Comparison of ENCODE assay signal across 8 mouse cellular contexts in genomic region chr3:87175438-87175815, GRCm38 (mm10). TPM values are rescaled to one million over a fixed set of nuclear protein-coding genes. Genes with fewer than 3 reads are reported as not detected.
DNase-seq lines count a peak whose midpoint lies in the region; ATAC-seq and TF ChIP-seq lines count a peak whose summit lies in the region.

No protein-coding gene starts in this region.

- no peak overlapping the region for H3K4me3 ChIP-seq in thymus, adult 2 months (ENCODE audit: control insufficient read depth, insufficient read depth, low read length)
- 0 out of 2 replicates have a peak overlapping the region, but pooled peaks have one; percentile 70 for H3K4me3 ChIP-seq in embryonic facial prominence, embryonic 15.5 days (replicated peaks)
- H3K4me3 ChIP-seq in hindbrain, embryonic 15.5 days = 0 out of 2 replicates have a peak overlapping the region, but pooled peaks have one; percentile 55

- no peak for TF ChIP-seq CTCF in thymus, adult 2 months (IDR thresholded peaks at IDR 0.05; ENCODE audit: borderline replicate concordance, control insufficient read depth, extremely low read depth, insufficient read depth, low read length, poor library complexity)

- DNase-seq in thymus, postnatal 0 days (ENCODE audit: low spot score) = peak; percentile 45
- DNase-seq in thymus, adult 2 months = no peak
- DNase-seq in lung, postnatal 25 days (ENCODE audit: low spot score) = peak; percentile 59
- no peak for DNase-seq in right cerebral cortex, adult 18-20 months
- no peak for DNase-seq in left cerebral cortex, postnatal 4 days
- no peak for DNase-seq in gastrocnemius, postnatal 14 days

- no peak for TF ChIP-seq POLR2A in thymus, adult 2 months (IDR thresholded peaks at IDR 0.05; ENCODE audit: control insufficient read depth, extremely low read depth, insufficient read depth, low read length, poor library complexity)

- intact Hi-C loops in left cerebral cortex, postnatal 4 days (cut with DNase I) = loop anchor here (1.0 to 2.0 kb wide), 2 partner anchors 85 to 143 kb away; no protein-coding TSS in a partner anchor
- intact Hi-C loops in gastrocnemius, postnatal 14 days (cut with DNase I; ENCODE audit: low total_unique reads) = loop anchor here (5.0 kb wide), 2 partner anchors 83 to 138 kb away; no protein-coding TSS in a partner anchor

- H3K36me3 ChIP-seq in thymus, adult 2 months (ENCODE audit: control insufficient read depth, insufficient read depth, low read length) = no peaks in the 10 kb centered on the region
- H3K36me3 ChIP-seq in embryonic facial prominence, embryonic 15.5 days = no peaks in the 10 kb centered on the region
- no peaks in the 10 kb centered on the region for H3K36me3 ChIP-seq in hindbrain, embryonic 15.5 days

- H3K9ac ChIP-seq in embryonic facial prominence, embryonic 15.5 days = no peak overlapping the region
- no peak overlapping the region for H3K9ac ChIP-seq in hindbrain, embryonic 15.5 days

- no peak overlapping the region for H3K27ac ChIP-seq in thymus, adult 2 months (ENCODE audit: control insufficient read depth, insufficient read depth, low read length)
- H3K27ac ChIP-seq in embryonic facial prominence, embryonic 15.5 days (replicated peaks) = peak overlapping the region; percentile 96
- H3K27ac ChIP-seq in hindbrain, embryonic 15.5 days (replicated peaks) = peak overlapping the region; percentile 80

- peak overlapping the region; percentile 70 for H3K4me2 ChIP-seq in embryonic facial prominence, embryonic 15.5 days (replicated peaks)
- peak overlapping the region; percentile 75 for H3K4me2 ChIP-seq in hindbrain, embryonic 15.5 days

- H3K27me3 ChIP-seq in thymus, adult 2 months (ENCODE audit: control insufficient read depth, insufficient read depth, low read length) = peaks cover 15% of the 10 kb centered on the region
- no peaks in the 10 kb centered on the region for H3K27me3 ChIP-seq in embryonic facial prominence, embryonic 15.5 days
- H3K27me3 ChIP-seq in hindbrain, embryonic 15.5 days = no peaks in the 10 kb centered on the region

- no peaks in the 10 kb centered on the region; the same call in 1 of the 2 replicates for H3K4me1 ChIP-seq in thymus, adult 2 months (replicated peaks; ENCODE audit: control insufficient read depth, insufficient read depth, low read length)
- peaks cover 30% of the 10 kb centered on the region for H3K4me1 ChIP-seq in embryonic facial prominence, embryonic 15.5 days
- peaks cover 37% of the 10 kb centered on the region for H3K4me1 ChIP-seq in hindbrain, embryonic 15.5 days (replicated peaks)

- no peak for ATAC-seq in embryonic facial prominence, embryonic 15.5 days (ENCODE audit: insufficient number of reproducible peaks, low FRiP score, low TSS enrichment, low read depth)
- no peak for ATAC-seq in hindbrain, embryonic 15.5 days (ENCODE audit: low FRiP score, low read depth)

- no peaks in the 10 kb centered on the region for H3K9me3 ChIP-seq in embryonic facial prominence, embryonic 15.5 days (replicated peaks)
- H3K9me3 ChIP-seq in hindbrain, embryonic 15.5 days = no peaks in the 10 kb centered on the region

- 45% methylated on average over 3 of the region's 3 CpGs for WGBS in thymus, adult 2 months
- WGBS in embryonic facial prominence, embryonic 15.5 days = 30% methylated on average over 3 of the region's 3 CpGs
- 61% methylated on average over 3 of the region's 3 CpGs for WGBS in hindbrain, embryonic 15.5 days

RNA-seq across cellular contexts. Expression of gene Kirrel, which starts 0.9 kb away (rescaled TPM):
- polyA plus RNA-seq in thymus, postnatal 0 days (2015; fragmentation: Nextera tagmentation; extraction: Ambion mirVana) = 1.2 and 1.3 TPM in 2 replicates
- polyA plus RNA-seq in thymus, adult 2 months (2012; rRNA removed) = 2.6 and 2.9 TPM in 2 replicates
- polyA plus RNA-seq in embryonic facial prominence, embryonic 15.5 days (2015; fragmentation: Nextera tagmentation; extraction: Ambion mirVana) = 19.6 and 20.1 TPM in 2 replicates
- 6.5 and 7.0 TPM in 2 replicates for polyA plus RNA-seq in hindbrain, embryonic 15.5 days (2015; fragmentation: Nextera tagmentation; extraction: Ambion mirVana)
- 1 to 10 TPM; 9.1 to 9.5 TPM for total RNA-seq in left cerebral cortex, postnatal 4 days (2021)
- total RNA-seq in gastrocnemius, postnatal 14 days (2021) = 10 to 100 TPM in 1 of 2 experiments, 1 to 10 TPM in 1; 8.4 to 10.5 TPM

Comparison
In these comparisons a context has a peak if more than half of its experiments do, and no peak if none do; other contexts are left out.
1. DNase-seq: peak in thymus, postnatal 0 days (single experiment) and lung, postnatal 25 days (single experiment); none in thymus, adult 2 months (single experiment), right cerebral cortex, adult 18-20 months (single experiment), left cerebral cortex, postnatal 4 days (single experiment) and gastrocnemius, postnatal 14 days (single experiment).